Mouse (Mus musculus): ENCODE data around the gene Bbs9.

DNA sequence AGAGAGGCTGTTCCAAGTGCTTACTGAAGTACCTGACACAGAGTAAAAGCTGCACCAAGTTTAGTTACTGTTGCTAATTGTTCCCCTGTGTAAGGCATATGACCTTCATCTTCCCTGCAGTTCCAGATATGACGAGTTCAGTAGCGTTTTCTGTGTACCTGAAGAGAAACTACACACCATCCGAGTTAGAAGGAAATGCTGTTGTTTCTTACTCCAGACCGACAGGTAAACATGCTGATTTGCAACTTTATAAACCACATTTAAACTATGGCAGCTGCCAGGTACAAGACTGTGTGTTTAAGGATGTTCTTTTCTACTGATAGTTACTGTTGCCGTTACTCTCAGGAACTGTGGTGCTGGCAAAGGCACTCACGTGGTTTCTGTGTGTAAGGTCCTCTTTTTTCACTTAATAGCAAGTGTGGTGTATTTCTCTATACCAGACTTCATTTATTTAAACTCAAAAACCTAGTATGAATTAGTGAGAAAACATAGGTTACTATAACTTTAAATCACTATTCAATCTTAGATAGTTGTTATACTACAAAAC is 170.4 kb downstream of the Bbs9 start:
- TF ChIP-seq CTCF (IDR thresholded peaks at IDR 0.05; ENCODE audit: low read depth), result no peak
- no peak for TF ChIP-seq EP300 (optimal IDR thresholded peaks at IDR 0.05)
